Mouse (Mus musculus) lung, postnatal 0 days (tissue): ENCODE data around the gene Stac2.
A peak's percentile ranks its signal among the peaks of the same experiment; 100 is the strongest.

Source experiments
- CTCF ChIP-seq: IDR thresholded peaks from 2 replicates; pipeline ENCODE4 v1.5.1; 2016; ENCODE audit warnings: antibody characterized with exemption, mild to moderate bottlenecking
- EP300 ChIP-seq: IDR thresholded peaks from 2 replicates; pipeline ENCODE4 v1.6.1; 2016; ENCODE audit warnings: antibody characterized with exemption, mild to moderate bottlenecking, control low read depth

- peak; percentile 89 for TF ChIP-seq CTCF
- no peak for TF ChIP-seq EP300
These were observed 22.0 kb upstream of the Stac2 start for GRCm38 (mm10) chr11:98075195-98075808.
